Mouse (Mus musculus): ENCODE measurements around the gene Ctnnbip1. TPM values are rescaled to one million over a fixed set of nuclear protein-coding genes. Genes with fewer than 3 reads are reported as not detected.

Gene Ctnnbip1
- polyA plus RNA-seq (2014; fragmentation: Illumina TruSeq; extraction: RNeasy Lipid Tissue Mini Kit (QIAGEN cat#74804); ENCODE audit: low read depth, low replicate concordance) = 1.3 TPM

DNA sequence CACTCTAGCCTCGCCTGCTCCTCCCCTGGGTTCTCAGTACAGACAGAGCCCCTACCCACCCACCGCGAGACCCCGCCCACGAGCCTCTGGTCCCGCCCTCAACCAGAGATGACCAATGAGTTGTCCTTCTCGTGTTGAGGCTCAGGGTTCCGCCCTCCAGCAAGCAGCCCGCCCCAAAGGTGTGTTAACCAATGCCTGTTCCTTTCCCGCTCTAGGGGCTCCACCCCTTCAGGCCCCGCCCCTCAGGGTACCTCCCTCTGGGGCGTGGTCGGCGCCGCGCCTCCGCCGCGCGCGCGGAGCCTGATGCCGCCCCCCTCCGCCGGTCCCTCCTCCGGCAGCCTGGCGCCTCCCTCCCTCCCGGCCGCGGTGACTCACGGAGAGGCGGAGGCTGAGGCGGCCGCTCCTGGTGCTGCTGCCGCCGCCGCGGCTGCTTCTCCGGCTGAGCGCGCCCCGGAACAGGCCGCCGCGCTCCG, at the start of gene Ctnnbip1:
Gene Ctnnbip1 (plus strand): TSS at position 369 of the 473 bp plus-strand sequence.

DNA sequence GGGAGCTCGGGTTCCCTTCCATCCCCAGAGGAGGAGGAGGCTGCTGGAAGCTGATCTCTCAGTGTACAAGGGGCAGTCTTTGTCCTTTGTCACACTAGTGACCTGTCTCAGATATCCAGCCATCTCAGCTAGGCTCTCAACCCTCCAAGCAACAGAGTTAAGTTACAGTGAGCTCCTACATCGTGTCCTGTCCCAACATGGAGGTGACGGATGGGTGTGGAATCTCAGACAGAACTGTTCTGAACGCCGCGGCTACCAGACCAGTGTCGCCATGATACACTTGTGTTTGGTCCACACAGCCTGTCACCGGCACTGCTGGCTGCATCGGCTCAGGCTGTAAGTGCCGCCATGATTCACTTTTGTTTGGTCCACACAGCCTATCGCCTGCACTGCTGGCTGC, 41.0 kb upstream of the Ctnnbip1 start, which contains the start of gene Tmem274:
Gene Tmem274 (plus strand): TSS at position 301 of the 400 bp plus-strand sequence.

DNA sequence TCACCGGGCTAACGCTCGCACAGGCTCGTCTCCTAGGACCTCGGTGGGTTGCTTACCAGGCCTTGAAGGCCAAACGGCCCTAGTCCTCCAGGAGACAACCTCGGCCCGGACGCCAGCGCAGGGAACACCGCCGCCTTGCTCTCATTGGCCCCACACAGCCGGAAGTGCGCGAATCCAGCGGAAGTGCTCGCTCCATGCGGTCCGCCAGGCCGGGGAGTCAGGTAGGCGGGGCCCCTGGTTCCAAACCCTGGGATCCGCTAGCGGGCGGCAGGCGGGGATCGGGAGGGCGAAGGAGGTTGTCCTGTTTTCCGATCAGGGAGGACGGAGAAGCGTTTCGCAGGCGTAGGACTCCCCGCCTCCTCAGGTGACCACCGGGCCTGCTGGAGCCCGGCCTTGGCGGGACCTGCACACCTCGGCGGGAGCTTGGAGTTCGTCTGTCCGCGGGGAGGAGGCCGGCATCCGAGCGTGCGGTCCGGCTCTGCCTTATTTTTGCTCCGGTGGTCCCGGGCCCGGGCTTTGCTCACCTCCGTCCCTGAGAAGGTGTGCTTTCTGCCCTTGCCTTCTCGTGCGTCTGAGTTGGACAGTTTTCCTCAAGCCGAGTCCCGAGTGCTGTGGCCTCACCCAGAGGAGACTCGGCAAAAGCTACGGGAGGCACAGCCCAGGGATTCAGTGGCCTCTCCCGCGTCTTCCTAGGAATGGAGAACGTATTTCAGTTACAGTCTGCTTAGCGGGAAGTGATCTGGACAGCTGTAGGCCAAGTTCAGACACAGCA, 32.8 kb upstream of the Ctnnbip1 start, which contains the start of the genes Nmnat1 and Lzic:
Gene Nmnat1 (minus strand): TSS at position 150 of the 772 bp plus-strand sequence.
Gene Lzic (plus strand): TSS at position 177 of the 772 bp plus-strand sequence.

DNA sequence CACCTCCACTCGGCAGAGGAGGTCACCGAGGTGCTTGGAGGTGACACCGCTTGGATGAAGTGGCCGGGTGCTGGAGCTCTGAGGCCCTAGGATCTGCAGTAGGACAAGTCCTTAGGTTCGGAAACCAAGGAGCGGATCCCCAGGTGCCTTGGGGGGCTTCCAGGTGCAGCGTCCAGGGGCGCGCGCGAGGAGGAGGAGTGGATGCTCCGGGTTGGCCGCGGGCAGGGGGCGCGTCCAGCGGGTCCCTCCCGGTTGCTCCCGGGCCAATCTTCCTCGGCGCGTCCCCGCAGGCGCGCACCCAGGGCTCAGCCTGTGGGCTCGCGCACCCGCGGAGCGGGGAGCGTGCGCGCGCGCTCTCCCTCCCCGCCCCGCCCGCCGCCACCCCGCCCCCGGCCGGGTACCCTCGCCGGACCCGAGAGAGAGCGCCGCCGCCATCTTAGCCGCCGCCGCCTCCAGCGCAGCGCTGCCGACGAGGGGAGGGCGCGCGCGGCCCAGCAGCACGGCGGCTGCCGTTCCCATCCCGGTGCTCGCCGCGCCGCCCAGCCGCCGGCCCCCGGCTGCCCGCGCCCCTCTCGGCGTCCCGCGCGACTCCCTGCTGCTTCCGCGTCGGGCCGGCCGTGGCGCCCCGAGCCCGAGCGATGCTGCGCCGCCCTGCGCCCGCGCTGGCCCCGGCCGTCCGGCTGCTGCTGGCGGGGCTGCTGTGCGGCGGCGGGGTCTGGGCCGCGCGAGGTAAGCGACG, 68.2 kb downstream of the Ctnnbip1 start, which contains the start of gene Clstn1:
Gene Clstn1 (plus strand): TSS at position 425 of the 739 bp plus-strand sequence.

Other genes with a start within 250 kb of the Ctnnbip1 start
- gene Kif1b, start 210.5 kb upstream of the Ctnnbip1 start, polyA plus RNA-seq (2014; fragmentation: Illumina TruSeq; extraction: RNeasy Lipid Tissue Mini Kit (QIAGEN cat#74804); ENCODE audit: low read depth, low replicate concordance) = 21.7 TPM
- 9.0 TPM for gene Ube4b, start 91.5 kb upstream of the Ctnnbip1 start, polyA plus RNA-seq (2014; fragmentation: Illumina TruSeq; extraction: RNeasy Lipid Tissue Mini Kit (QIAGEN cat#74804); ENCODE audit: low read depth, low replicate concordance)
- 0.94 TPM for gene Rbp7, start 63.3 kb upstream of the Ctnnbip1 start, polyA plus RNA-seq (2014; fragmentation: Illumina TruSeq; extraction: RNeasy Lipid Tissue Mini Kit (QIAGEN cat#74804); ENCODE audit: low read depth, low replicate concordance)
- gene Tmem274, start 40.9 kb upstream of the Ctnnbip1 start, polyA plus RNA-seq (2014; fragmentation: Illumina TruSeq; extraction: RNeasy Lipid Tissue Mini Kit (QIAGEN cat#74804); ENCODE audit: low read depth, low replicate concordance) = not detected
- 5.2 TPM for gene Nmnat1, start 33.0 kb upstream of the Ctnnbip1 start, polyA plus RNA-seq (2014; fragmentation: Illumina TruSeq; extraction: RNeasy Lipid Tissue Mini Kit (QIAGEN cat#74804); ENCODE audit: low read depth, low replicate concordance)
- gene Lzic, start 33.0 kb upstream of the Ctnnbip1 start, polyA plus RNA-seq (2014; fragmentation: Illumina TruSeq; extraction: RNeasy Lipid Tissue Mini Kit (QIAGEN cat#74804); ENCODE audit: low read depth, low replicate concordance) = 49.0 TPM
- gene Clstn1, start 68.2 kb downstream of the Ctnnbip1 start, polyA plus RNA-seq (2014; fragmentation: Illumina TruSeq; extraction: RNeasy Lipid Tissue Mini Kit (QIAGEN cat#74804); ENCODE audit: low read depth, low replicate concordance) = 5.9 TPM
- 1.5 TPM for gene Pik3cd, start 184.3 kb downstream of the Ctnnbip1 start, polyA plus RNA-seq (2014; fragmentation: Illumina TruSeq; extraction: RNeasy Lipid Tissue Mini Kit (QIAGEN cat#74804); ENCODE audit: low read depth, low replicate concordance)
- gene Tmem201, start 219.8 kb downstream of the Ctnnbip1 start, polyA plus RNA-seq (2014; fragmentation: Illumina TruSeq; extraction: RNeasy Lipid Tissue Mini Kit (QIAGEN cat#74804); ENCODE audit: low read depth, low replicate concordance) = 0.74 TPM

Measured in testis, adult 10 weeks (tissue).